Mouse (Mus musculus) B cell, adult (primary cell): ENCODE data around the gene Gm6793. TPM values are rescaled to one million over a fixed set of nuclear protein-coding genes. Genes with fewer than 3 reads are reported as not detected.

ENCODE experiments used
- total RNA-seq: library from RNA; stranded (reverse); gene quantifications from 4 replicates; pipeline ENCODE4 v1.2.4, GENCODE M21; 2023; ENCODE audit not compliant: inconsistent age

Gene Gm6793
- 0.36 TPM in 1 of 4 replicates, not detected in the others for total RNA-seq

DNA sequence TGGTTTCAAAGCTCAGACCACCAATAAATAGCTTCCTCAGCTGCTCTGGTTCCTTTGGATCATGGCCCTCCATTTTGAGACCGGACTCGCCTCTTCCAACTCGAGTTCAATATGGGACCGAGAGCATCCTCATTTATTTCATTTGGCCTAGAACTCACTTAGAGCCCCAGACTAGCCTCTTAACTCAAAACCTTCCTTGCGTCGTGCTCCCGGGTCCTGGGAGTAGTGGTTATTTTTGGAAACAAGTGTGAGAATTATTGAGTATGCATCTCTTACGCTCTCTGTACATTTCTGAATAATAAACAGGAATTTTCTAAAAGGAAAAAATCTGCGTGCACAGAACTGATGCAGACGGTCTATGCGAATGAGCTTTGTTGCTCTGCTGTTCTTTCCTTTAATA is at the start of gene Gm6793:
Gene Gm6793 (minus strand): TSS at position 101 of the 400 bp plus-strand sequence.

DNA sequence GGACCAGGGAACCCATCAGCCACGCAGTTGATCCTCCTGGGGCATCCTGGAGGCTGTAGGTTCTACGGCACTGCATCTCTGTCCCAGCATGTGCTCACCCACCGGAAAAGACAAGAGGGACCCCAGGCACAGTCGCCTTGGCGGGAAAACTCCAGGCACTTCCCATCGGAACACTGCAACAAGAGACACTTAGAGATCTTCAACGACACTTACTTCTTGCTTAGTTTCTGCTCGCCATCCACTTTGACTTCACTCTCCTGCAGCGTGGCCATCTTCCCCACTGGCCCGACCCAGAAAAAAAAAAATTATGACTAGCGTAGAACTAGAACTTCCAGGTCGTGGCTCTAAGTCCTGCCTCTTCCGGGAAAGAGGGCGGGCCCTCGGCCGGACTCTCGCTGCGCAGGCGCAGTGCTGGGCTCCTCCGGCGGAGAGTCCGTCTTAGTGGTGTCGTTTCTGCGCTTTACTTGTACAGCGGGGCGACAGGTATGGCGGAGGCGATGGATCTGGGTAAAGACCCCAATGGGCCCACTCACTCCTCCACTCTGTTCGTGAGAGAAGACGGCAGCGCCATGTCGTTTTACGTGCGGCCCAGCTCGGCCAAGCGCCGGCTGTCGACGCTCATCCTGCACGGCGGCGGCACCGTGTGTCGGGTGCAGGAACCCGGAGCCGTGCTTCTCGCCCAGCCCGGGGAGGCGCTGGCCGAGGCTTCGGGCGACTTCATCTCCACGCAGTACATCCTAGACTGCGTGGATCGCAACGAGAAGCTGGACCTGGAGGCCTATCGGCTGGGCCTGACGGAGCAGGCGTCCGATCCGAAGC is 3.6 kb downstream of the Gm6793 start, which contains the start of the genes Kars and Terf2ip:
Gene Kars (minus strand): TSS at position 327 of the 819 bp plus-strand sequence.
Gene Terf2ip (plus strand): TSS at position 402 of the 819 bp plus-strand sequence.

DNA sequence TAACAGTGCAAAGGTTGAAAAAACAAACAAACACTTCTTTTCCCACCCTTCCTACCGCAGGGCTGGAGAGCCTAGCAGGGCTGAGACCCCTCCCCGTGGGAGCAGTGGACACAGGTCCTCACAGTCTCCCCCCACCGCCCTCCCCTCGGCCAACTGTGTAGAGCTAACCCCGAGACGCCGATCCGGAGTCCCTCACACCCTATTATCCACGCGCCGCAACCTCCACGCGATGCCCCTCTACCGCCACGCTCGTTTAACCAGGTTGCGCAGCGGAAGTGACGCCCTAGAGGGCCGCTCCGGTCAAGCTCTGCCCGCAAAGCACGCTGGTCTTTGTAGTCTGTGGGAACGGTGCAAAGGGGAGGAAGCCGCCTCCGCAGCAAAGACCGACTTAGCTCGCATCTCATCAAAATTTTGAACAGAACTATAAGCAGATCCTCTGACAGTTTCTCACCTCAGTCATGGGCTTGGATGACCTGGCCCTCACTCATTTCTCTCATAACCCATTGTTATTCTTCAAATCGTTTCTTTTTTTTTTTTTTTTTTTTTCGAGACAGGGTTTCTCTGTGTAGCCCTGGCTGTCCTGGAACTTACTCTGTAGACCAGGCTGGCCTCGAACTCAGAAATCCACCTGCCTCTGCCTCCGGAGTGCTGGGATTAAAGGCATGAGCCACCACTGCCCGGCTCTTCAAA is 22.7 kb downstream of the Gm6793 start, which contains the start of gene Adat1:
Gene Adat1 (minus strand): TSS at position 290 of the 690 bp plus-strand sequence.

Other genes with a start within 250 kb of the Gm6793 start
- gene Cfdp1, start 160.7 kb downstream of the Gm6793 start, total RNA-seq: 42.6 to 54.3 TPM (median 46.9 TPM) in 4 replicates
- gene Tmem170, start 138.3 kb downstream of the Gm6793 start, total RNA-seq: 3.6 to 4.4 TPM (median 3.9 TPM) in 4 replicates
- gene Chst5, start 104.6 kb downstream of the Gm6793 start, total RNA-seq: not detected in 4 replicates
- 3.3 to 4.3 TPM (median 3.6 TPM) in 4 replicates for gene Tmem231, start 81.2 kb downstream of the Gm6793 start, total RNA-seq
- 116 to 129 TPM (median 120 TPM) in 4 replicates for gene Gabarapl2, start 74.3 kb downstream of the Gm6793 start, total RNA-seq
- 3.1 to 5.2 TPM (median 4.1 TPM) in 4 replicates for gene Adat1, start 22.7 kb downstream of the Gm6793 start, total RNA-seq
- 80.2 to 88.1 TPM (median 84.0 TPM) in 4 replicates for gene Kars, start 3.7 kb downstream of the Gm6793 start, total RNA-seq
- 13.9 to 15.2 TPM (median 14.6 TPM) in 4 replicates for gene Terf2ip, start 3.6 kb downstream of the Gm6793 start, total RNA-seq